8 mouse cellular contexts compared by ENCODE assay signal in the genomic region with DNA sequence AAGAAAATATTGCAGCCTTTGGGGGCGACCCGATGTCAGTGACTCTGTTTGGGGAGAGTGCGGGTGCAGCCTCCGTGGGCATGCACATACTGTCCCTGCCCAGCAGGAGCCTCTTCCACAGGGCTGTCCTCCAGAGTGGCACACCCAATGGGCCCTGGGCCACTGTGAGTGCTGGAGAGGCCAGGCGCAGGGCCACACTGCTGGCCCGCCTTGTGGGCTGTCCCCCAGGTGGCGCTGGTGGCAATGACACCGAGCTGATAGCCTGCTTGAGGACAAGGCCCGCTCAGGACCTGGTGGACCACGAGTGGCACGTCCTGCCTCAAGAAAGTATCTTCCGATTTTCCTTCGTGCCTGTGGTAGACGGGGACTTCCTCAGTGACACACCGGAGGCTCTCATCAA. TPM values are rescaled to one million over a fixed set of nuclear protein-coding genes. Genes with fewer than 3 reads are reported as not detected.
DNase-seq lines count a peak whose midpoint lies in the region; ATAC-seq lines count a peak whose summit lies in the region.

No protein-coding gene starts in this region.

- peak overlapping the region; percentile 89 for H3K27ac ChIP-seq in heart, embryonic 11.5 days (ENCODE audit: low read depth, low read length)

- no peaks in the 10 kb centered on the region for H3K9me3 ChIP-seq in heart, embryonic 11.5 days (replicated peaks; ENCODE audit: control insufficient read depth, low read length)
- no peaks in the 10 kb centered on the region for H3K9me3 ChIP-seq in megakaryocyte, embryonic 14.5 days

- H3K4me2 ChIP-seq in heart, embryonic 11.5 days, result peak overlapping the region; percentile 87

- H3K36me3 ChIP-seq in heart, embryonic 11.5 days (ENCODE audit: control insufficient read depth, insufficient read depth, low read length), result no peaks in the 10 kb centered on the region
- H3K36me3 ChIP-seq in megakaryocyte, embryonic 14.5 days (replicated peaks; ENCODE audit: low read length), result peaks cover 42% of the 10 kb centered on the region

- H3K4me3 ChIP-seq in heart, embryonic 11.5 days (ENCODE audit: low read depth, low read length), result peak overlapping the region; percentile 30
- H3K4me3 ChIP-seq in megakaryocyte, embryonic 14.5 days (replicated peaks), result peak overlapping the region; percentile 95

- H3K27me3 ChIP-seq in heart, embryonic 11.5 days (ENCODE audit: control insufficient read depth, insufficient read depth, low read length), result peaks cover 47% of the 10 kb centered on the region
- H3K27me3 ChIP-seq in megakaryocyte, embryonic 14.5 days (replicated peaks), result no peaks in the 10 kb centered on the region

- DNase-seq in CD4-positive, CD25-positive, alpha-beta regulatory T cell, adult 2 months (ENCODE audit: low read depth, low spot score), result peak; percentile 63
- peak; percentile 80 for DNase-seq in 3134 (ENCODE audit: extremely low read depth, insufficient read length, low spot score)
- peak; percentile 72 to 75 for DNase-seq in cerebellum, postnatal 10 days
- peak; percentile 84 for DNase-seq in kidney, postnatal 10 days
- DNase-seq in spleen, postnatal 36 days (ENCODE audit: low spot score in 2 of 2), result peak; percentile 79 to 86

- H3K4me1 ChIP-seq in heart, embryonic 11.5 days (ENCODE audit: control insufficient read depth, insufficient read depth, low read length), result peaks cover 35% of the 10 kb centered on the region
- peaks cover 95% of the 10 kb centered on the region for H3K4me1 ChIP-seq in megakaryocyte, embryonic 14.5 days

- peak overlapping the region; percentile 67; the same call in 1 of the 2 replicates for H3K9ac ChIP-seq in heart, embryonic 11.5 days (ENCODE audit: low read depth, low read length)

- no peak for ATAC-seq in CD4-positive, CD25-positive, alpha-beta regulatory T cell, adult 4 months
- 0 out of 2 replicates have a peak, but pooled peaks have one; percentile 8 for ATAC-seq in heart, embryonic 11.5 days (replicated peaks; ENCODE audit: insufficient number of reproducible peaks, low FRiP score, low TSS enrichment)

- 17% methylated on average over 15 of the region's 15 CpGs for WGBS in heart, embryonic 11.5 days (ENCODE audit: insufficient replicate concordance)

RNA-seq across cellular contexts. Expression of a gene that starts 3.4 kb away (rescaled TPM):
- polyA plus RNA-seq in CD4-positive, CD25-positive, alpha-beta regulatory T cell, adult 4 months (2017; shearing (Covaris generic)), result under 1 TPM in 1 of 2 experiments, not detected in 1; 0.16 TPM
- 20.3 and 22.2 TPM in 2 replicates for polyA plus RNA-seq in heart, embryonic 11.5 days (2014; fragmentation: Nextera tagmentation; extraction: Ambion mirVana)
- polyA plus RNA-seq in megakaryocyte, embryonic 14.5 days (2012; ENCODE audit: insufficient read depth, low replicate concordance), result 206 and 642 TPM in 2 replicates

RNA-seq across cellular contexts. Expression of a gene that starts 3.8 kb away (rescaled TPM):
- polyA plus RNA-seq in CD4-positive, CD25-positive, alpha-beta regulatory T cell, adult 4 months (2017; shearing (Covaris generic)), result 1 to 10 TPM in 1 of 2 experiments, under 1 TPM in 1; 0.65 to 1.3 TPM
- polyA plus RNA-seq in heart, embryonic 11.5 days (2014; fragmentation: Nextera tagmentation; extraction: Ambion mirVana), result 9.1 and 10.3 TPM in 2 replicates
- polyA plus RNA-seq in megakaryocyte, embryonic 14.5 days (2012; ENCODE audit: insufficient read depth, low replicate concordance), result 278 and 294 TPM in 2 replicates

RNA-seq across cellular contexts. Expression of a gene that starts 16.8 kb away (rescaled TPM):
- 10 to 100 TPM; 60.2 to 63.7 TPM for polyA plus RNA-seq in CD4-positive, CD25-positive, alpha-beta regulatory T cell, adult 4 months (2017; shearing (Covaris generic))
- 92.0 and 96.9 TPM in 2 replicates for polyA plus RNA-seq in heart, embryonic 11.5 days (2014; fragmentation: Nextera tagmentation; extraction: Ambion mirVana)
- polyA plus RNA-seq in megakaryocyte, embryonic 14.5 days (2012; ENCODE audit: insufficient read depth, low replicate concordance), result 163 and 271 TPM in 2 replicates

RNA-seq across cellular contexts. Expression of a gene that starts 23.5 kb away (rescaled TPM):
- 1 to 10 TPM; 1.0 to 1.7 TPM for polyA plus RNA-seq in CD4-positive, CD25-positive, alpha-beta regulatory T cell, adult 4 months (2017; shearing (Covaris generic))
- 36.7 and 41.1 TPM in 2 replicates for polyA plus RNA-seq in heart, embryonic 11.5 days (2014; fragmentation: Nextera tagmentation; extraction: Ambion mirVana)
- polyA plus RNA-seq in megakaryocyte, embryonic 14.5 days (2012; ENCODE audit: insufficient read depth, low replicate concordance), result 35.0 and 68.0 TPM in 2 replicates

RNA-seq across cellular contexts. Expression of a gene that starts 42.7 kb away (rescaled TPM):
- polyA plus RNA-seq in CD4-positive, CD25-positive, alpha-beta regulatory T cell, adult 4 months (2017; shearing (Covaris generic)), result 10 to 100 TPM in 1 of 2 experiments, 1 to 10 TPM in 1; 9.2 to 16.7 TPM
- polyA plus RNA-seq in heart, embryonic 11.5 days (2014; fragmentation: Nextera tagmentation; extraction: Ambion mirVana), result 5.1 and 5.6 TPM in 2 replicates
- 2.5 and 6.4 TPM in 2 replicates for polyA plus RNA-seq in megakaryocyte, embryonic 14.5 days (2012; ENCODE audit: insufficient read depth, low replicate concordance)

Comparison
In these comparisons a context has a peak if more than half of its experiments do, and no peak if none do; other contexts are left out.
1. RNA of a gene that starts 3.4 kb away (polyA plus RNA-seq): 206 to 642 TPM in megakaryocyte, embryonic 14.5 days and 20.3 to 22.2 TPM in heart, embryonic 11.5 days; 0.16 TPM in CD4-positive, CD25-positive, alpha-beta regulatory T cell, adult 4 months; every median in the first group is over 10 times any median in the second.
2. RNA of a gene that starts 3.8 kb away (polyA plus RNA-seq): 278 to 294 TPM in megakaryocyte, embryonic 14.5 days; 9.1 to 10.3 TPM in heart, embryonic 11.5 days and 0.65 to 1.3 TPM in CD4-positive, CD25-positive, alpha-beta regulatory T cell, adult 4 months; every median in the first group is over 10 times any median in the second.
3. Peak in every context shown above with its lines, with median percentiles within 50 percentile points of each other: DNase-seq.